Mouse (Mus musculus) embryonic facial prominence, embryonic 13.5 days (tissue): ENCODE data around the gene Pomp. TPM values are rescaled to one million over a fixed set of nuclear protein-coding genes. Genes with fewer than 3 reads are reported as not detected.

Source experiments
- ATAC-seq: fragments of 200-750 bp; cut with Nextera tagmentation; 2 replicates; pipeline ENCODE4 v1.8.0; 2017; ENCODE audit warnings: low read depth; ENCODE audit not compliant: insufficient number of reproducible peaks, insufficient read depth, low FRiP score, low TSS enrichment
- H3K27ac ChIP-seq: fragments of 300-500 bp; sonication (generic); 2 replicates; pipeline ENCODE4 v1.5.1; 2015; ENCODE audit warnings: moderate library complexity, mild to moderate bottlenecking, inconsistent platforms
- H3K27me3 ChIP-seq: fragments of 300-500 bp; sonication (generic); 2 replicates; pipeline ENCODE4 v1.6.1; 2015; ENCODE audit warnings: mild to moderate bottlenecking, inconsistent platforms
- H3K36me3 ChIP-seq: fragments of 300-500 bp; sonication (generic); 2 replicates; pipeline ENCODE4 v1.6.1; 2015; ENCODE audit warnings: mild to moderate bottlenecking, inconsistent platforms
- H3K4me1 ChIP-seq: fragments of 300-500 bp; sonication (generic); 2 replicates; pipeline ENCODE4 v1.6.1; 2015; ENCODE audit warnings: inconsistent platforms
- H3K4me2 ChIP-seq: fragments of 300-500 bp; sonication (generic); 2 replicates; pipeline ENCODE4 v1.6.1; 2015; ENCODE audit warnings: moderate library complexity, mild to moderate bottlenecking, inconsistent platforms
- H3K4me3 ChIP-seq: fragments of 300-500 bp; sonication (generic); 2 replicates; pipeline ENCODE4 v1.5.1; 2015; ENCODE audit warnings: mild to moderate bottlenecking, inconsistent platforms
- H3K9ac ChIP-seq: fragments of 300-500 bp; sonication (generic); 2 replicates; pipeline ENCODE4 v1.6.1; 2015; ENCODE audit warnings: mild to moderate bottlenecking, inconsistent platforms
- H3K9me3 ChIP-seq: fragments of 300-500 bp; sonication (generic); 2 replicates; pipeline ENCODE4 v1.6.1; 2016; ENCODE audit warnings: inconsistent platforms
- WGBS: fragments of 180-500 bp; shearing (Covaris S2); methylation state at CpG from one replicate; pipeline ENCODE4 v1.1.7; 2015; ENCODE audit warnings: mixed read lengths; 5-methylcytosine and 5-hydroxymethylcytosine counted together
- polyA plus RNA-seq: library from polyadenylated mRNA; unstranded; fragments of >200 nt; fragmentation: Nextera tagmentation; extraction: Ambion mirVana; gene quantifications from 2 replicates; pipeline ENCODE4 v1.2.1, GENCODE M21; 2015

Gene Pomp
- polyA plus RNA-seq = 438 and 500 TPM in 2 replicates

- peaks cover 35% of the 10 kb centered on the region for H3K36me3 ChIP-seq
- H3K27ac ChIP-seq = peak within 1 kb of the TSS; percentile 86
- peaks cover 16% of the 10 kb centered on the region for H3K4me1 ChIP-seq
- H3K4me3 ChIP-seq = peak within 1 kb of the TSS; percentile 99
- peak within 1 kb of the TSS; percentile 93 for H3K4me2 ChIP-seq
- H3K27me3 ChIP-seq = no peaks in the 10 kb centered on the region
- H3K9me3 ChIP-seq = no peaks in the 10 kb centered on the region
- ATAC-seq = peak; percentile 86
- H3K9ac ChIP-seq = peak within 1 kb of the TSS; percentile 94
- under 1% methylated on average over 68 of the region's 68 CpGs for WGBS
These were observed at the start of gene Pomp for GRCm38 (mm10) chr5:147860449-147861261. Gene Pomp, plus strand, starts transcription at chr5:147860461.

- H3K36me3 ChIP-seq = no peaks in the 10 kb centered on the region
- H3K4me3 ChIP-seq = no peak overlapping the region
- H3K4me1 ChIP-seq = no peaks in the 10 kb centered on the region
- H3K27me3 ChIP-seq = no peaks in the 10 kb centered on the region
- no peak for ATAC-seq
- H3K4me2 ChIP-seq = no peak overlapping the region
- H3K27ac ChIP-seq = no peak overlapping the region
- H3K9me3 ChIP-seq = no peaks in the 10 kb centered on the region
- no peak overlapping the region for H3K9ac ChIP-seq
- 85% methylated on average over 13 of the region's 13 CpGs for WGBS
These were observed 47.8 kb upstream of the Pomp start for GRCm38 (mm10) chr5:147812255-147813040.

- Histone ChIP-seq H3K27ac (no peak overlapping the region), H3K9me3 (peaks cover 8% of the 10 kb centered on the region; the same call in 1 of the 2 replicates), H3K9ac (no peak overlapping the region), H3K36me3 (no peaks in the 10 kb centered on the region), H3K4me3 (no peak overlapping the region), H3K4me2 (no peak overlapping the region), H3K4me1 (no peaks in the 10 kb centered on the region), H3K27me3 (no peaks in the 10 kb centered on the region)
- ATAC-seq = no peak
- 76% methylated on average over 13 of the region's 13 CpGs for WGBS
These were observed 45.3 kb upstream of the Pomp start for GRCm38 (mm10) chr5:147814971-147815370.

GRCm38 (mm10) chr5:147815592-147815991 is 44.7 kb upstream of the Pomp start:
- Histone ChIP-seq H3K36me3 (no peaks in the 10 kb centered on the region), H3K9ac (no peak overlapping the region), H3K27ac (no peak overlapping the region), H3K4me1 (no peaks in the 10 kb centered on the region), H3K4me2 (no peak overlapping the region), H3K4me3 (no peak overlapping the region), H3K27me3 (no peaks in the 10 kb centered on the region), H3K9me3 (peaks cover 8% of the 10 kb centered on the region; the same call in 1 of the 2 replicates)
- no peak for ATAC-seq
- 74% methylated on average over 8 of the region's 8 CpGs for WGBS

- no peak overlapping the region for H3K4me3 ChIP-seq
- H3K27ac ChIP-seq = no peak overlapping the region
- ATAC-seq = no peak
- no peak overlapping the region for H3K9ac ChIP-seq
- no peaks in the 10 kb centered on the region for H3K36me3 ChIP-seq
- H3K4me1 ChIP-seq = no peaks in the 10 kb centered on the region
- WGBS = 63% methylated on average over 4 of the region's 4 CpGs
- H3K27me3 ChIP-seq = no peaks in the 10 kb centered on the region
- peaks cover 8% of the 10 kb centered on the region; the same call in 1 of the 2 replicates for H3K9me3 ChIP-seq
- no peak overlapping the region for H3K4me2 ChIP-seq
These were observed 43.8 kb upstream of the Pomp start for GRCm38 (mm10) chr5:147816465-147816864.

GRCm38 (mm10) chr5:147817747-147818496 is 42.3 kb upstream of the Pomp start:
- Histone ChIP-seq H3K9me3 (peaks cover 8% of the 10 kb centered on the region; the same call in 1 of the 2 replicates), H3K27me3 (no peaks in the 10 kb centered on the region), H3K9ac (no peak overlapping the region), H3K27ac (no peak overlapping the region), H3K4me1 (no peaks in the 10 kb centered on the region), H3K4me2 (no peak overlapping the region), H3K4me3 (no peak overlapping the region), H3K36me3 (no peaks in the 10 kb centered on the region)
- whole genome bisulfite sequencing = 89% methylated on average over 9 of the region's 9 CpGs
- ATAC-seq = no peak

GRCm38 (mm10) chr5:147818866-147819265 is 41.4 kb upstream of the Pomp start:
- H3K27ac ChIP-seq = no peak overlapping the region
- no peaks in the 10 kb centered on the region for H3K27me3 ChIP-seq
- no peak for ATAC-seq
- no peaks in the 10 kb centered on the region for H3K4me1 ChIP-seq
- no peak overlapping the region for H3K4me2 ChIP-seq
- WGBS = 88% methylated on average over 8 of the region's 8 CpGs
- no peak overlapping the region for H3K4me3 ChIP-seq
- no peaks in the 10 kb centered on the region for H3K36me3 ChIP-seq
- peaks cover 8% of the 10 kb centered on the region; the same call in 1 of the 2 replicates for H3K9me3 ChIP-seq
- H3K9ac ChIP-seq = no peak overlapping the region

GRCm38 (mm10) chr5:147819895-147820294 is 40.4 kb upstream of the Pomp start:
- peaks cover 8% of the 10 kb centered on the region; the same call in 1 of the 2 replicates for H3K9me3 ChIP-seq
- H3K36me3 ChIP-seq = no peaks in the 10 kb centered on the region
- H3K4me1 ChIP-seq = no peaks in the 10 kb centered on the region
- 81% methylated on average over 7 of the region's 7 CpGs for WGBS
- H3K4me3 ChIP-seq = no peak overlapping the region
- H3K27me3 ChIP-seq = no peaks in the 10 kb centered on the region
- no peak overlapping the region for H3K4me2 ChIP-seq
- H3K9ac ChIP-seq = no peak overlapping the region
- no peak for ATAC-seq
- no peak overlapping the region for H3K27ac ChIP-seq

GRCm38 (mm10) chr5:147824021-147824605 is 36.1 kb upstream of the Pomp start:
- 75% methylated on average over 13 of the region's 13 CpGs for WGBS
- Histone ChIP-seq H3K4me1 (peaks cover 10% of the 10 kb centered on the region), H3K9ac (no peak overlapping the region), H3K36me3 (no peaks in the 10 kb centered on the region), H3K27me3 (no peaks in the 10 kb centered on the region), H3K9me3 (no peaks in the 10 kb centered on the region), H3K4me2 (no peak overlapping the region), H3K4me3 (no peak overlapping the region), H3K27ac (no peak overlapping the region)
- ATAC-seq = no peak

GRCm38 (mm10) chr5:147825375-147825969 is 34.8 kb upstream of the Pomp start:
- no peaks in the 10 kb centered on the region for H3K9me3 ChIP-seq
- H3K4me3 ChIP-seq = no peak overlapping the region
- no peaks in the 10 kb centered on the region for H3K27me3 ChIP-seq
- WGBS = 51% methylated on average over 22 of the region's 22 CpGs
- H3K36me3 ChIP-seq = no peaks in the 10 kb centered on the region
- ATAC-seq = no peak
- no peak overlapping the region for H3K27ac ChIP-seq
- H3K9ac ChIP-seq = no peak overlapping the region
- H3K4me2 ChIP-seq = peak overlapping the region; percentile 26
- peaks cover 10% of the 10 kb centered on the region for H3K4me1 ChIP-seq

- no peaks in the 10 kb centered on the region for H3K27me3 ChIP-seq
- H3K9ac ChIP-seq = no peak overlapping the region
- H3K36me3 ChIP-seq = no peaks in the 10 kb centered on the region
- no peaks in the 10 kb centered on the region for H3K9me3 ChIP-seq
- peaks cover 10% of the 10 kb centered on the region for H3K4me1 ChIP-seq
- peak overlapping the region; percentile 26 for H3K4me2 ChIP-seq
- H3K4me3 ChIP-seq = no peak overlapping the region
- no peak for ATAC-seq
- no peak overlapping the region for H3K27ac ChIP-seq
- 57% methylated on average over 9 of the region's 9 CpGs for WGBS
These were observed 34.2 kb upstream of the Pomp start for GRCm38 (mm10) chr5:147826091-147826490.
